ENCODE assay signal across 13 mouse cellular contexts in the genomic region with DNA sequence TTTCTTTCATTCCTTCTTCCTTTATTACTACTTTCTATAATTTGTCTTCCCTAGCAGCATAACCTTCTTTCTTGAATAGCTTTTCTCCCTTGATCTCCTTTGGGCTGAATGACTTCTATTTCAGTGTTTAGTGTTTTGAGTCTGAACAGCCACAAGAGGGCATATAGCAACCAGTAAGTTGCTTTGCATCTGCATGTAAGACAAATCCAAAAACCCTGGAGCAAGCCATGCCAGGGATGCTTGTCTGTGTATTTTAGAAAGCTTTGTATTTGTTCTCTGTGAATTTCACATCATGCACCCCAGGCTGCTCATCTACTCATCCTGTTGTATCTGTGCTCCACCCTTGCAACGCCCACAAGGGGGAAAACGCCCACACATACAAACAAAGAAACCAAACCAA. TPM values are rescaled to one million over a fixed set of nuclear protein-coding genes. Genes with fewer than 3 reads are reported as not detected.
DNase-seq lines count a peak whose midpoint lies in the region; ATAC-seq and TF ChIP-seq lines count a peak whose summit lies in the region.
"Had no signal": no experiment of that assay in that cellular context is flagged by ENCODE, and none has a peak within 500 bp of the region (broad histone marks: within the 10 kb centered on the region; RNA-seq: fewer than 3 reads in every experiment).

No protein-coding gene starts in this region.

- H3K79me2 ChIP-seq in heart, adult 2 months (replicated peaks; ENCODE audit: control insufficient read depth, insufficient read depth, low read length) = no peaks in the 10 kb centered on the region

- H3K27ac ChIP-seq in heart, adult 2 months = no peak overlapping the region
- H3K27ac ChIP-seq in midbrain, embryonic 15.5 days = no peak overlapping the region
- H3K27ac ChIP-seq in midbrain, embryonic 13.5 days = no peak overlapping the region
- H3K27ac ChIP-seq: liver, embryonic 14.5 days; neural tube, embryonic 13.5 days had no signal

- no peaks in the 10 kb centered on the region for H3K4me1 ChIP-seq in heart, adult 2 months (ENCODE audit: control insufficient read depth, insufficient read depth, low read length)
- no peaks in the 10 kb centered on the region for H3K4me1 ChIP-seq in midbrain, embryonic 15.5 days
- no peaks in the 10 kb centered on the region for H3K4me1 ChIP-seq in midbrain, embryonic 13.5 days (replicated peaks)
- H3K4me1 ChIP-seq: heart, embryonic 12.5 days; neural tube, embryonic 13.5 days had no signal

- H3K4me3 ChIP-seq in heart, adult 2 months = no peak overlapping the region
- no peak overlapping the region for H3K4me3 ChIP-seq in midbrain, embryonic 15.5 days
- no peak overlapping the region for H3K4me3 ChIP-seq in midbrain, embryonic 13.5 days (replicated peaks)
- H3K4me3 ChIP-seq: heart, embryonic 12.5 days; neural tube, embryonic 13.5 days had no signal

- H3K36me3 ChIP-seq in heart, adult 2 months (ENCODE audit: control insufficient read depth, insufficient read depth, low read length) = no peaks in the 10 kb centered on the region
- H3K36me3 ChIP-seq in midbrain, embryonic 15.5 days (replicated peaks) = no peaks in the 10 kb centered on the region
- no peaks in the 10 kb centered on the region for H3K36me3 ChIP-seq in midbrain, embryonic 13.5 days
- H3K36me3 ChIP-seq: heart, embryonic 12.5 days; neural tube, embryonic 13.5 days had no signal

- H3K9ac ChIP-seq in heart, adult 2 months (ENCODE audit: low read depth, low read length) = no peak overlapping the region
- H3K9ac ChIP-seq in midbrain, embryonic 15.5 days = no peak overlapping the region
- H3K9ac ChIP-seq in midbrain, embryonic 13.5 days (replicated peaks) = no peak overlapping the region
- H3K9ac ChIP-seq: heart, embryonic 12.5 days; liver, embryonic 14.5 days; neural tube, embryonic 13.5 days had no signal

- TF ChIP-seq CTCF in heart, adult 2 months (IDR thresholded peaks at IDR 0.05) = peak; percentile 32

- intact Hi-C loops in heart, adult 2 months (cut with DNase I) = loop anchor here (5.0 kb wide), 1 partner anchor 57 kb away; no protein-coding TSS in a partner anchor
- intact Hi-C loops in heart, postnatal 36 days (cut with DNase I) = loop anchor here (5.0 kb wide), 1 partner anchor 57 kb away; no protein-coding TSS in a partner anchor

- peak; percentile 70 for ATAC-seq in midbrain, embryonic 15.5 days (replicated peaks)
- no peak for ATAC-seq in midbrain, embryonic 13.5 days

- no peak for DNase-seq in heart, adult 2 months
- DNase-seq in heart, postnatal 36 days = no peak
- peak; percentile 55 for DNase-seq in brain, adult 2 months (ENCODE audit: low read depth, low spot score)
- peak; percentile 16 for DNase-seq in retina, postnatal 7 days (ENCODE audit: low read depth, low spot score)
- no peak for DNase-seq in ovary, postnatal 36 days (ENCODE audit: low spot score)
- no peak for DNase-seq in testis, postnatal 14 days (ENCODE audit: low spot score)
- DNase-seq: cerebellum, adult 11 months; kidney, postnatal 25 days had no signal

- no peaks in the 10 kb centered on the region for H3K9me3 ChIP-seq in midbrain, embryonic 15.5 days
- H3K9me3 ChIP-seq in midbrain, embryonic 13.5 days = no peaks in the 10 kb centered on the region
- H3K9me3 ChIP-seq: heart, embryonic 12.5 days; neural tube, embryonic 13.5 days had no signal

- no peaks in the 10 kb centered on the region for H3K27me3 ChIP-seq in heart, adult 2 months (ENCODE audit: control insufficient read depth, insufficient read depth, low read length)
- no peaks in the 10 kb centered on the region for H3K27me3 ChIP-seq in midbrain, embryonic 15.5 days (replicated peaks)
- H3K27me3 ChIP-seq in midbrain, embryonic 13.5 days = no peaks in the 10 kb centered on the region
- H3K27me3 ChIP-seq: heart, embryonic 12.5 days; neural tube, embryonic 13.5 days had no signal

- no peak for TF ChIP-seq POLR2A in heart, adult 2 months (IDR thresholded peaks at IDR 0.05; ENCODE audit: insufficient read depth, low read depth, low read length)

- TF ChIP-seq EP300 in heart, adult 2 months (IDR thresholded peaks at IDR 0.05; ENCODE audit: insufficient read depth, low read depth, low read length) = no peak

- WGBS in heart, adult 2 months = 77% methylated on average over 2 of the region's 2 CpGs
- 84% methylated on average over 2 of the region's 2 CpGs for WGBS in midbrain, embryonic 15.5 days
- 86% methylated on average over 2 of the region's 2 CpGs for WGBS in midbrain, embryonic 13.5 days

- no peak overlapping the region for H3K4me2 ChIP-seq in midbrain, embryonic 15.5 days
- H3K4me2 ChIP-seq in midbrain, embryonic 13.5 days (replicated peaks) = no peak overlapping the region
- H3K4me2 ChIP-seq: heart, embryonic 12.5 days; neural tube, embryonic 13.5 days had no signal

RNA-seq across cellular contexts. Expression of gene Fpr3, which starts 11.6 kb away (rescaled TPM):
- not detected for total RNA-seq in heart, adult 2 months (2021)
- not detected in 2 replicates for polyA plus RNA-seq in heart, adult 2 months (2012; rRNA removed)
- not detected for total RNA-seq in heart, postnatal 36 days (2021)
- not detected in 2 replicates for polyA plus RNA-seq in midbrain, embryonic 15.5 days (2015; fragmentation: Nextera tagmentation; extraction: Ambion mirVana)
- polyA plus RNA-seq in midbrain, embryonic 13.5 days (2015; fragmentation: Nextera tagmentation; extraction: Ambion mirVana) = not detected in 2 replicates
- polyA plus RNA-seq: heart, embryonic 12.5 days; liver, embryonic 14.5 days; neural tube, embryonic 13.5 days had no signal

RNA-seq across cellular contexts. Expression of gene Fpr2, which starts 11.6 kb away (rescaled TPM):
- under 1 TPM in 1 of 2 experiments, not detected in 1; 0.39 TPM for total RNA-seq in heart, adult 2 months (2021)
- polyA plus RNA-seq in heart, adult 2 months (2012; rRNA removed) = 0.29 and 0.49 TPM in 2 replicates
- total RNA-seq in heart, postnatal 36 days (2021) = not detected
- polyA plus RNA-seq in midbrain, embryonic 15.5 days (2015; fragmentation: Nextera tagmentation; extraction: Ambion mirVana) = not detected in 2 replicates
- not detected in 2 replicates for polyA plus RNA-seq in midbrain, embryonic 13.5 days (2015; fragmentation: Nextera tagmentation; extraction: Ambion mirVana)
- polyA plus RNA-seq: heart, embryonic 12.5 days had no signal

RNA-seq across cellular contexts. Expression of gene Fpr1, which starts 15.5 kb away (rescaled TPM):
- not detected for total RNA-seq in heart, adult 2 months (2021)
- polyA plus RNA-seq in heart, adult 2 months (2012; rRNA removed) = 0.53 and 0.66 TPM in 2 replicates
- under 1 TPM in 1 of 2 experiments, not detected in 1; 0.19 TPM for total RNA-seq in heart, postnatal 36 days (2021)
- 0.22 and 0.25 TPM in 2 replicates for polyA plus RNA-seq in midbrain, embryonic 15.5 days (2015; fragmentation: Nextera tagmentation; extraction: Ambion mirVana)
- 0.16 TPM in 1 of 2 replicates, not detected in the other for polyA plus RNA-seq in midbrain, embryonic 13.5 days (2015; fragmentation: Nextera tagmentation; extraction: Ambion mirVana)
- polyA plus RNA-seq: heart, embryonic 12.5 days had no signal

RNA-seq across cellular contexts. Expression of gene Has1, which starts 44.3 kb away (rescaled TPM):
- total RNA-seq in heart, adult 2 months (2021) = under 1 TPM; 0.18 to 0.25 TPM
- 0.64 and 0.80 TPM in 2 replicates for polyA plus RNA-seq in heart, adult 2 months (2012; rRNA removed)
- under 1 TPM in 1 of 2 experiments, not detected in 1; 0.42 TPM for total RNA-seq in heart, postnatal 36 days (2021)
- polyA plus RNA-seq in midbrain, embryonic 15.5 days (2015; fragmentation: Nextera tagmentation; extraction: Ambion mirVana) = 1.2 and 1.6 TPM in 2 replicates
- 0.88 and 1.1 TPM in 2 replicates for polyA plus RNA-seq in midbrain, embryonic 13.5 days (2015; fragmentation: Nextera tagmentation; extraction: Ambion mirVana)
- polyA plus RNA-seq: liver, embryonic 14.5 days had no signal

Comparison
In these comparisons a context has a peak if more than half of its experiments do, and no peak if none do; other contexts are left out.
1. DNase-seq: peak in brain, adult 2 months (single experiment) and retina, postnatal 7 days (single experiment); none in heart, adult 2 months (0 of 2), heart, postnatal 36 days (0 of 2), ovary, postnatal 36 days (single experiment) and testis, postnatal 14 days (single experiment).